Mouse (Mus musculus): ENCODE results near the gene Sh3rf3.

DNA sequence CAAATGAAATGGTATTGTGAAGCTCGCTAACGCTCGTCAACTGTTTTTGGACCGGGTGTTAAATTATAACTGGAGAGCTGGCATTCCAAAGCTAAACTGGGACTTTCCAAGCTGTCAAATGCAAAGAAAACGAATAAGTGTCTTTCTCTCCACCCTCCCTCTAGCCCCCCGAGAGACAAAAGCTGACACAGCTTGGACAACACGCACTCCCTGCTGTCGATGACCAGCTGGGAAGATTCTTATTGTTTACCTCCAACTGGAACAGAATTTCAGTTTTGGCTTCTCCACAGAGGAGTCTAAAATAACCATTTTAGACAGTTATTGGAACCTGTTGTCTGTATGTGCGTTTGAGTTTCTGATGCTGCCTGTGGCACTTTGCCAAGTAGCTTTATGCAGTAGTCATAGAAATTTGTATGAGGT, 123.3 kb downstream of the Sh3rf3 start:
- TF ChIP-seq EP300 (optimal IDR thresholded peaks at IDR 0.05): no peak
- TF ChIP-seq CTCF (IDR thresholded peaks at IDR 0.05; ENCODE audit: low read depth): no peak
